Mouse (Mus musculus) C2C12 (cell line): ENCODE measurements at regions not wholly inside any gene's neighbourhood (a gene's known extent, or its start where the extent isn't known, plus 50 kb on each side); places are given as distances from the start of the nearest gene placed in this dataset.
"Not testable (repeated sequence)": the region's sequence is repeated elsewhere in the genome, so short reads cannot be mapped to it uniquely, and the experiment has no call there.

ENCODE experiments used
- H3K27me3 ChIP-seq: one replicate; pipeline ENCODE4 v1.6.1; 2011; ENCODE audit not compliant: control insufficient read depth, insufficient read depth, insufficient read length
- H3K36me3 ChIP-seq: one replicate; pipeline ENCODE4 v1.6.1; 2011; ENCODE audit not compliant: control insufficient read depth, insufficient read depth
- H3K4me3 ChIP-seq: one replicate; pipeline ENCODE4 v1.5.1; 2011; ENCODE audit warnings: mild to moderate bottlenecking, control low read depth; ENCODE audit not compliant: poor library complexity, insufficient read depth, severe bottlenecking
- H3K79me2 ChIP-seq: one replicate; pipeline ENCODE4 v1.6.1; 2011; ENCODE audit not compliant: control insufficient read depth, insufficient read depth
- H3K79me3 ChIP-seq: one replicate; pipeline ENCODE4 v1.6.1; 2011; ENCODE audit warnings: low read depth, control low read depth
- H3ac ChIP-seq: one replicate; pipeline ENCODE3; 2011; ENCODE audit warnings: low read depth; ENCODE audit not compliant: control insufficient read depth, insufficient read length
- CEBPB ChIP-seq: IDR thresholded peaks from one replicate; pipeline ENCODE4 v1.6.1; 2011; ENCODE audit warnings: low read depth, mild to moderate bottlenecking, control low read depth, moderate library complexity
- CTCF ChIP-seq: IDR thresholded peaks from one replicate; pipeline ENCODE4 v1.5.1; 2011; ENCODE audit not compliant: control insufficient read depth, insufficient read depth, insufficient read length
- FOSL1 ChIP-seq: IDR thresholded peaks from one replicate; pipeline ENCODE4 v1.8.0; 2011; ENCODE audit warnings: mild to moderate bottlenecking, low read length; ENCODE audit not compliant: poor library complexity, insufficient read depth, severe bottlenecking
- MAX ChIP-seq: IDR thresholded peaks from one replicate; pipeline ENCODE4 v1.6.1; 2011; ENCODE audit warnings: mild to moderate bottlenecking, control low read depth
- MYOD1 ChIP-seq: IDR thresholded peaks from one replicate; pipeline ENCODE4 v1.6.1; 2011; ENCODE audit warnings: low read depth; ENCODE audit not compliant: control insufficient read depth, insufficient read length
- MYOG ChIP-seq: IDR thresholded peaks from one replicate; pipeline ENCODE4 v1.6.1; 2011; ENCODE audit not compliant: control insufficient read depth, insufficient read length; ENCODE audit errors: extremely low read depth
- USF1 ChIP-seq: IDR thresholded peaks from one replicate; pipeline ENCODE4 v1.6.1; 2011; ENCODE audit warnings: low read depth, mild to moderate bottlenecking, control low read depth, moderate library complexity

GRCm38 (mm10) chr6:109814990-109815389 is 830.4 kb upstream of the Grm7 start:
- no peaks in the 10 kb centered on the region for H3K79me2 ChIP-seq
- H3ac ChIP-seq = no peak overlapping the region
- H3K79me3 ChIP-seq = no peaks in the 10 kb centered on the region
- TF ChIP-seq USF1 (no peak), MYOG (no peak), MAX (no peak), MYOD1 (no peak), CTCF (no peak), CEBPB (no peak), FOSL1 (no peak)
- no peaks in the 10 kb centered on the region for H3K36me3 ChIP-seq
- no peaks in the 10 kb centered on the region for H3K27me3 ChIP-seq
- H3K4me3 ChIP-seq = no peak overlapping the region

GRCm38 (mm10) chr6:109848313-109848712 is 797.1 kb upstream of the Grm7 start:
- H3ac ChIP-seq = no peak overlapping the region
- no peaks in the 10 kb centered on the region for H3K36me3 ChIP-seq
- TF ChIP-seq USF1 (no peak), CEBPB (no peak), MAX (no peak), FOSL1 (no peak), MYOD1 (no peak), CTCF (no peak), MYOG (no peak)
- H3K27me3 ChIP-seq = no peaks in the 10 kb centered on the region
- no peaks in the 10 kb centered on the region for H3K79me3 ChIP-seq
- no peaks in the 10 kb centered on the region for H3K79me2 ChIP-seq
- H3K4me3 ChIP-seq = no peak overlapping the region

- no peaks in the 10 kb centered on the region for H3K79me3 ChIP-seq
- TF ChIP-seq MYOD1 = no peak
- no peak for TF ChIP-seq MYOG
- no peak for TF ChIP-seq USF1
- no peak for TF ChIP-seq MAX
- no peak for TF ChIP-seq CTCF
- no peak for TF ChIP-seq FOSL1
- no peak overlapping the region for H3K4me3 ChIP-seq
- H3ac ChIP-seq = no peak overlapping the region
- no peaks in the 10 kb centered on the region for H3K79me2 ChIP-seq
- no peaks in the 10 kb centered on the region for H3K36me3 ChIP-seq
- no peaks in the 10 kb centered on the region for H3K27me3 ChIP-seq
Measured at GRCm38 (mm10) chr6:109855806-109856205, 789.6 kb upstream of the Grm7 start.

- Histone ChIP-seq H3K36me3 (no peaks in the 10 kb centered on the region), H3K79me3 (no peaks in the 10 kb centered on the region), H3K4me3 (no peak overlapping the region), H3ac (no peak overlapping the region), H3K79me2 (no peaks in the 10 kb centered on the region), H3K27me3 (no peaks in the 10 kb centered on the region)
- TF ChIP-seq USF1 = no peak
- no peak for TF ChIP-seq MAX
- no peak for TF ChIP-seq CEBPB
- TF ChIP-seq CTCF = no peak
- no peak for TF ChIP-seq MYOG
- TF ChIP-seq MYOD1 = no peak
- no peak for TF ChIP-seq FOSL1
Measured at GRCm38 (mm10) chr6:109863411-109863810, 782.0 kb upstream of the Grm7 start.

GRCm38 (mm10) chr6:109874187-109874586 is 771.2 kb upstream of the Grm7 start:
- H3K27me3 ChIP-seq = no peaks in the 10 kb centered on the region
- H3K79me2 ChIP-seq = no peaks in the 10 kb centered on the region
- no peaks in the 10 kb centered on the region for H3K79me3 ChIP-seq
- TF ChIP-seq USF1 (no peak), MAX (no peak), FOSL1 (no peak), MYOD1 (no peak), CTCF (no peak), MYOG (no peak), CEBPB (no peak)
- no peak overlapping the region for H3K4me3 ChIP-seq
- no peak overlapping the region for H3ac ChIP-seq
- H3K36me3 ChIP-seq = no peaks in the 10 kb centered on the region

GRCm38 (mm10) chr6:109874625-109875040 is 770.7 kb upstream of the Grm7 start:
- Histone ChIP-seq H3ac (no peak overlapping the region), H3K27me3 (no peaks in the 10 kb centered on the region), H3K79me3 (no peaks in the 10 kb centered on the region), H3K4me3 (no peak overlapping the region), H3K79me2 (no peaks in the 10 kb centered on the region), H3K36me3 (no peaks in the 10 kb centered on the region)
- TF ChIP-seq USF1 = peak; percentile 45
- no peak for TF ChIP-seq MAX

GRCm38 (mm10) chr6:109875548-109875947 is 769.8 kb upstream of the Grm7 start:
- not testable (repeated sequence) for H3K79me3 ChIP-seq, H3ac ChIP-seq, H3K36me3 ChIP-seq, H3K4me3 ChIP-seq, H3K79me2 ChIP-seq, H3K27me3 ChIP-seq
